Mouse (Mus musculus) megakaryocyte, embryonic 14.5 days (primary cell): Measurements from ENCODE around the gene Phf21a.

Experiments
- FLI1 ChIP-seq: IDR thresholded peaks from 2 replicates; pipeline ENCODE4 v1.6.1; 2012; ENCODE audit warnings: low read length, inconsistent platforms, mixed read lengths
- GATA1 ChIP-seq: IDR thresholded peaks from 3 replicates; pipeline ENCODE4 v1.6.1; 2012; ENCODE audit warnings: mixed read lengths, low read length, inconsistent platforms, borderline replicate concordance

- TF ChIP-seq GATA1: no peak
- TF ChIP-seq FLI1: no peak
Measured at GRCm38 (mm10) chr2:92328206-92328605, 235.3 kb downstream of the Phf21a start.
